Mouse (Mus musculus) heart, embryonic 16.5 days (tissue): ENCODE data around the gene Dazap2. TPM values are rescaled to one million over a fixed set of nuclear protein-coding genes. Genes with fewer than 3 reads are reported as not detected.
"Not testable (repeated sequence)": the region's sequence is repeated elsewhere in the genome, so short reads cannot be mapped to it uniquely, and the experiment has no call there.

Source experiments
- ATAC-seq: fragments of 200-750 bp; cut with Nextera tagmentation; replicated peaks from 2 replicates; pipeline ENCODE4 v1.8.0; 2017; ENCODE audit warnings: moderate number of reproducible peaks; ENCODE audit not compliant: insufficient read depth, low FRiP score; ENCODE audit errors: extremely low read depth
- H3K27ac ChIP-seq: fragments of 300-500 bp; sonication (generic); 2 replicates; pipeline ENCODE4 v1.5.1; 2014; ENCODE audit warnings: mild to moderate bottlenecking, low read length, control low read depth, moderate library complexity
- H3K27me3 ChIP-seq: fragments of 300-500 bp; sonication (generic); 2 replicates; pipeline ENCODE4 v1.6.1; 2014; ENCODE audit warnings: low read length, mixed read lengths; ENCODE audit not compliant: control insufficient read depth, insufficient read depth
- H3K36me3 ChIP-seq: fragments of 300-500 bp; sonication (generic); 2 replicates; pipeline ENCODE4 v1.6.1; 2014; ENCODE audit not compliant: control insufficient read depth, insufficient read depth
- H3K4me1 ChIP-seq: fragments of 300-500 bp; sonication (generic); 2 replicates; pipeline ENCODE4 v1.6.1; 2014; ENCODE audit warnings: low read length, mixed read lengths; ENCODE audit not compliant: control insufficient read depth, insufficient read depth
- H3K4me2 ChIP-seq: fragments of 300-500 bp; sonication (generic); 2 replicates; pipeline ENCODE4 v1.6.1; 2014; ENCODE audit warnings: low read depth, mild to moderate bottlenecking, control low read depth, low read length
- H3K4me3 ChIP-seq: fragments of 300-500 bp; sonication (generic); 2 replicates; pipeline ENCODE4 v1.5.1; 2014; ENCODE audit warnings: mild to moderate bottlenecking, control low read depth, low read length
- H3K9ac ChIP-seq: fragments of 300-500 bp; sonication (generic); 2 replicates; pipeline ENCODE4 v1.6.1; 2014; ENCODE audit warnings: low read length, control low read depth
- H3K9me3 ChIP-seq: fragments of 300-500 bp; sonication (generic); replicated peaks from 2 replicates; pipeline ENCODE4 v1.6.1; 2016; ENCODE audit warnings: low read length; ENCODE audit not compliant: control insufficient read depth
- WGBS: fragments of 180-500 bp; shearing (Covaris S2); extraction: QIAGEN DNeasy Blood & Tissue Kit; methylation state at CpG from one replicate; pipeline ENCODE4 v1.1.7; 2014; 5-methylcytosine and 5-hydroxymethylcytosine counted together
- polyA plus RNA-seq: library from polyadenylated mRNA; unstranded; fragments of >200 nt; fragmentation: Nextera tagmentation; extraction: Ambion mirVana; gene quantifications from 2 replicates; pipeline ENCODE4 v1.2.1, GENCODE M21; 2015

Gene Dazap2
- polyA plus RNA-seq, 1 experiment from 2014 or later: 247 TPM

DNA sequence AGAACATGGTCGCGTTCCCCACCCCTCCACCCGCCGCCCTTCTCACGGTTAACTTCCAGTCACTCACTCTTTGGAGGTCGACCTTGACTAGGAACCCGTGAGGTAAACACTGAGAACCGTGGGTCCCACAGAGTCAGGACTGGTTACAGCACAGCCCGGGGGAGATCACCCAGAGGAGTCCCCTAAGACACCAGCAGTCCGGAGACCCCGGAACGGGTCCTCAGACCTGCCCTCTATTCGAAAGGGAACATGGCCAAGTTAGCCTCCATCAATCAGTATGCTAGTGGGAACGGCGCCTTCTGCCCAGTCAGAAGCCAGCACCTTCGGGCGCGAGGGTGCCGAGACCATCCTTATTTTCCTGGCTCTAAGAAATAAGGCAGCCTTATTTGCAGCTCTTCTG, 1.1 kb downstream of the Dazap2 start:
- ATAC-seq: no peak
- Histone ChIP-seq H3K27ac (peak overlapping the region; percentile 99), H3K9ac (peak overlapping the region; percentile 99), H3K4me2 (peak overlapping the region; percentile 89), H3K27me3 (no peaks in the 10 kb centered on the region), H3K9me3 (no peaks in the 10 kb centered on the region), H3K4me3 (peak overlapping the region; percentile 96), H3K4me1 (peaks cover 17% of the 10 kb centered on the region), H3K36me3 (peaks cover 28% of the 10 kb centered on the region)
- 0% methylated on average over 19 of the region's 19 CpGs for WGBS

DNA sequence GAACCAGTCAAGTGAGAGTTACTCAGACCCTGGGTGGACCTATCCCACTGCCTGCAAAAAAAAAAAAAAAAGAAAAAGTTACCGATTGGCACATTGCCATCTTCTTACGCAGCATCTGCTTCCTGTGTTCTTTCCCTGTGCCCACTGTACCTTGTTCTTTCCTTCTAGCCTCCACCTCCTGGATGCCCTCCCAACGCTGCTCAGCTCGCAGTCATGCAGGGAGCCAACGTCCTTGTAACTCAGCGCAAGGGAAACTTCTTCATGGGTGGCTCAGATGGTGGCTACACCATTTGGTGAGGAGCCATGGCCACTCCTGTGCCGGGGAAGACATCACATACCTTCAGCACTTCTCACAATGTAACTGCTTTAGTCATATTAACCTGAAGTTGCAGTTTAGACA, 4.1 kb downstream of the Dazap2 start:
- Histone ChIP-seq H3K4me3 (no peak overlapping the region), H3K9me3 (no peaks in the 10 kb centered on the region)
- 81% methylated on average over 7 of the region's 7 CpGs for WGBS

DNA sequence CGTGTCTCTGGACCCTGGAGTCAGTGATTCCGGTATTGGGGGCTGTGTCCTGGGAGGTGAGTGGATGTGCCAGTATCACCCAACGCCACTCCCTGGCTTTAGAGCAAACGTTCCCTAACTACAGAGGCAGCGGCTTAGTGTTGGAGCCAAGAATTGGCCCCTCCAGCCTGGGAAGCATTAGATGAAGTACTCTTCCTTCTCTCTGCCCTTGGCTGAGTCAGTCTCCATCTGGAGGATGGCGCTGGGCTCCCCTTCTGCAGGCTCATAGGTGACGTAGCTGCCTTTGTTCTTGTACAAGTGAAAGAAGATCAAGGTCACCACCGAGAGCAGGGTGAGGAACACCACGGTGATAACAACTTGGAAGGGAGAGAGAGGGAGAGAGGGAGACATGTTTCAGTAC, 6.5 kb downstream of the Dazap2 start:
- not testable (repeated sequence) for ATAC-seq, H3K9ac ChIP-seq, H3K4me3 ChIP-seq, H3K4me2 ChIP-seq, H3K4me1 ChIP-seq, H3K9me3 ChIP-seq, H3K27me3 ChIP-seq
- H3K27ac ChIP-seq: peak overlapping the region; percentile 48; the same call in 1 of the 2 replicates
- H3K36me3 ChIP-seq: peaks cover 28% of the 10 kb centered on the region
- WGBS: 46% methylated on average over 9 of the region's 9 CpGs

More for the DNA sequence above, 4.1 kb downstream of the Dazap2 start:
- no peak for ATAC-seq
- Histone ChIP-seq H3K36me3 (peaks cover 28% of the 10 kb centered on the region), H3K4me2 (no peak overlapping the region), H3K27me3 (no peaks in the 10 kb centered on the region), H3K4me1 (peaks cover 14% of the 10 kb centered on the region), H3K27ac (no peak overlapping the region), H3K9ac (no peak overlapping the region)

DNA sequence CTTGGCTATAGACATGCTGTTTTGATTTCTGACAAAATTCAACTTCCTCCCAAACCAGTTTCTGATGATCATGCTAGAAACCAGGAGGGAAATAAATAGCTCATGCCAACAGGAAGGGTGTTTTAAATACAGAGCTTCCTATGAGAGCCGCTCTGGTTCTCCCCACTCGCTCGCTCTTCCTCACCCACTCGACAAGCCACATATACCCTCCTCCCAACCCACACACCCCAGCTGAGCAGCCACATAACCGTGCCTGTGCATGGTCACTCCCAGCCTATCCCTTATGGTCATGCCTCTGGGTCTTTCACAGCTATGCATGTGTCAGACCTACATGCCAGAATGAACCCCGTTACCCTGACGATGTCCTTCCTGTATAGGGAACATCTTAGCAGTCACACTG, 7.0 kb downstream of the Dazap2 start:
- peaks cover 6% of the 10 kb centered on the region; the same call in 1 of the 2 replicates for H3K4me1 ChIP-seq
- no peaks in the 10 kb centered on the region for H3K9me3 ChIP-seq
- H3K4me2 ChIP-seq: no peak overlapping the region
- H3K27ac ChIP-seq: peak overlapping the region; percentile 48
- WGBS: 70% methylated on average over 7 of the region's 7 CpGs
- no peak overlapping the region for H3K9ac ChIP-seq
- H3K36me3 ChIP-seq: peaks cover 25% of the 10 kb centered on the region
- no peak for ATAC-seq
- H3K27me3 ChIP-seq: no peaks in the 10 kb centered on the region
- no peak overlapping the region for H3K4me3 ChIP-seq

DNA sequence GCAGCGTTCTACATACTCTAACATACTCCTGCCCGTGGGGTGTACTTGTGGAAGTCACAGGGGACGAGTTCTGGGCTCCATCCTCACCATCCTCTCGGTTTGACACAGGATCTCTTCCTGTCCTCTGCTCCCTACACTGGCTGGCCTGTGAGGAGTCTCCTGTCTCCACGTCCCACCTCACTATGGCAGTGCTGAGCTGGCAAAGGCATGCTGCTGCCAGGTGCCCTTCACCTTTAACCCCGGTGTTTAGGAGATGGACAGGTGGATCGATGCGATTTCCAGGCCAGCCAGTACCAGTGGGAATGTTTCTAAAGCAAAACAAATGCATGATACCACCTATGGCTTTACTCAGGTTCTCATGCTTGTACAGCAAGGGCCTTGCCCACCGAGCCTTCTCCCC, 8.6 kb downstream of the Dazap2 start:
- no peak overlapping the region for H3K4me3 ChIP-seq
- no peak overlapping the region for H3K4me2 ChIP-seq
- H3K4me1 ChIP-seq: peaks cover 15% of the 10 kb centered on the region
- WGBS: 87% methylated on average over 9 of the region's 9 CpGs
- H3K9me3 ChIP-seq: no peaks in the 10 kb centered on the region
- H3K9ac ChIP-seq: no peak overlapping the region
- no peaks in the 10 kb centered on the region for H3K27me3 ChIP-seq
- no peak for ATAC-seq
- H3K27ac ChIP-seq: no peak overlapping the region
- H3K36me3 ChIP-seq: peaks cover 13% of the 10 kb centered on the region

DNA sequence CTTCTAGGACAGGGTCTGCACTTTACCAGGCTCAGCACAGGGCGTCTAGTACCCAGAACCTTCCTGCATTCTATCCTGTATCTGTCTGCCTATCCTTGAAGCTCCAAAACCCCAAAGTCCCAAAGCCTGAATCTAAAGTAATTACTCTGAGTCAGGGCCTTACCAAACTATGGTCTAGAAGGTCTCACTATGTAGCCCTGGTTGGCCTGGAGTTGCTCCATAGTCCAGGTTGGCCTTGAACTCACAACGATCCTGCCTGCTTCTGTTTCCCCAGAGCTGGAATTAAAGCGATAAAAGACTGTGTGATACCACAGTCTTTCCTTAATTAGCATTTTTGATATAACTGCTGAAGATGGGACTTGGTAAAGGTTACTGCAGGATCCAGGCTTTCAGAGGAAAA, 9.3 kb downstream of the Dazap2 start:
- ATAC-seq: no peak
- 84% methylated on average over 3 of the region's 3 CpGs for WGBS
- peaks cover 15% of the 10 kb centered on the region for H3K4me1 ChIP-seq
- H3K27ac ChIP-seq: no peak overlapping the region
- H3K4me3 ChIP-seq: no peak overlapping the region
- H3K27me3 ChIP-seq: no peaks in the 10 kb centered on the region
- H3K9ac ChIP-seq: no peak overlapping the region
- no peaks in the 10 kb centered on the region for H3K9me3 ChIP-seq
- no peak overlapping the region for H3K4me2 ChIP-seq
- H3K36me3 ChIP-seq: peaks cover 9% of the 10 kb centered on the region

DNA sequence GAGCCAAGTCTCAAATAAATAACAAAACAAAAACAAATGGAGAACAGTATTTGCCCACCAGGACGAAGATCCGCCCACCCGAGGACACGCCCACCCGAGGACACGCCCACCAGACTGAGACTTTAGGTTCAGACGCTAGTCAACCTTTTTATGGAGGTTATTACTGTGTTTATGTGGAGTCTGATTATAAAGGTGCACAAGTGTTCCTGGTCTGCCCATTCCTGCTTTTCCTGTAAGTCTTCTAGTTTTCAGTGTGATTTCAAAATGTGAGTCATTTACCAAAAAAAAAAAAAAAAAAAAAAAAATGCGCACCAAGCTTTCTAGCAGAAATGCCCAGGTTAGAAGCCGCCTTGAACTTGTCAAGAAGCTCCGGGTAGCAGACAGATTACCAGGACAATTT, 12.1 kb downstream of the Dazap2 start:
- WGBS: 29% methylated on average over 10 of the region's 10 CpGs
- Histone ChIP-seq H3K4me3 (no peak overlapping the region), H3K4me2 (0 out of 2 replicates have a peak overlapping the region, but pooled peaks have one; percentile 20), H3K9ac (no peak overlapping the region), H3K27me3 (no peaks in the 10 kb centered on the region), H3K9me3 (no peaks in the 10 kb centered on the region), H3K27ac (no peak overlapping the region), H3K36me3 (no peaks in the 10 kb centered on the region), H3K4me1 (peaks cover 9% of the 10 kb centered on the region)
- no peak for ATAC-seq

DNA sequence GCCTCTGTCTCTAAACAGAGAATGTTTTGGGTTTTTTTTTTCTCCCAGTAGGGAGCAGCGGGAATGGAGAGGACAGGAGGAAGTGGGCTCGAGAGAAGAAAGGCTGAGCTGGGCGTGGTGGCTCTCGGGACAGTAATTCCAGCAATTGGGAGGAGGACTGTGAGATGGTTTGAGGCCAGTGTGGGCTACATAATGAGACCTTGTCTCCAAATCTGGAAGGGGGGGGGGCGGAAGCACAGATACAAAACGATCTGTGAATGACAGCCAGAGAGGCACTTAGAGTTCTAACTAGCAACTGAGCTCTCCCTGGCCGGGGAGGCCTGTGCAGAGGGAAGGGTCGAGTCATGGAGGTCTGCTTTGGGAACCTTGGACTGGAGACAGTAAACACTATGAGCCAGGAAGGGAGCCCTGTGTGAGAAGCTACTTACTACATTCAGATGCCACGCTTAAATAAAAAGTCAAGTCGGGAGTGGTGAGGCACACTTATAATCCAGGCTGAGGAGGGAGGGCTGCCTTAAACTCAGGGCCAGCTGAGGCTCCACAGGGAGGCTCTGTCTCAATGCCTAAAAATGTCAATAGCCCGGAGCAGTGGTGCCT, 12.7 kb downstream of the Dazap2 start:
- peak overlapping the region; percentile 51 for H3K27ac ChIP-seq
- H3K4me3 ChIP-seq: no peak overlapping the region
- no peaks in the 10 kb centered on the region for H3K36me3 ChIP-seq
- H3K9ac ChIP-seq: 0 out of 2 replicates have a peak overlapping the region, but pooled peaks have one; percentile 14
- H3K4me2 ChIP-seq: peak overlapping the region; percentile 20; the same call in 1 of the 2 replicates
- no peaks in the 10 kb centered on the region for H3K27me3 ChIP-seq
- peaks cover 9% of the 10 kb centered on the region for H3K4me1 ChIP-seq
- ATAC-seq: no peak
- WGBS: 18% methylated on average over 11 of the region's 11 CpGs
- H3K9me3 ChIP-seq: no peaks in the 10 kb centered on the region

DNA sequence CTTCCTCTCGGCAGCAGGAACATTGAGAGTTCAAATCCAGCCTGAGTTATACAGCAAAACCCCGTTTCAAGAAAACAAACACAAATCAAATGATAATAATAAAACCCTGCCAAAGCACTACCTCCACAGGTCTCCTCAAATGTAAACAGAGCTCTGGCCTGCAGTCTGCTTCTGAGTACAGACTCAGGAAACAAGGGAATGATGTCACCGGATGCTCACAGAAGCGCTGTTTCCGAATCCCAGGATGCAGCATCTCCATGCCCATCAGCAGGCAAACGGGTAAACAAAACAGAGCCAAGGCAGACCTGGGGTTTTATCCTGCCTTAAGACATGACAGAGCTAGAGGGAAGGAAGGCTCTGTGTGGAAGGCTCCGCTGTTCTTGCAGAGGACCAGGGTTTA, 13.6 kb downstream of the Dazap2 start:
- no peak overlapping the region for H3K9ac ChIP-seq
- WGBS: 50% methylated on average over 7 of the region's 7 CpGs
- peak overlapping the region; percentile 46; the same call in 1 of the 2 replicates for H3K27ac ChIP-seq
- no peak overlapping the region for H3K4me3 ChIP-seq
- no peaks in the 10 kb centered on the region for H3K36me3 ChIP-seq
- H3K9me3 ChIP-seq: no peaks in the 10 kb centered on the region
- no peaks in the 10 kb centered on the region for H3K27me3 ChIP-seq
- H3K4me2 ChIP-seq: no peak overlapping the region
- H3K4me1 ChIP-seq: peaks cover 9% of the 10 kb centered on the region
- peak; percentile 50; the same call in 1 of the 2 replicates for ATAC-seq
